Comparison of ENCODE assay signal across 8 mouse cellular contexts in genomic region chr5:44726546-44727476, GRCm38 (mm10).
DNase-seq lines count a peak whose midpoint lies in the region; ATAC-seq and TF ChIP-seq lines count a peak whose summit lies in the region.

No protein-coding gene starts in this region.

- no peak for ATAC-seq in kidney, postnatal 0 days (replicated peaks; ENCODE audit: low FRiP score, low read depth)
- no peak for ATAC-seq in monocyte, adult 5-6 weeks (replicated peaks; ENCODE audit: insufficient number of reproducible peaks, low FRiP score, low TSS enrichment, poor library complexity, severe bottlenecking)

- no peak for TF ChIP-seq CTCF in kidney, postnatal 0 days (IDR thresholded peaks at IDR 0.05; ENCODE audit: low read depth)

- no peaks in the 10 kb centered on the region for H3K9me3 ChIP-seq in kidney, postnatal 0 days (replicated peaks; ENCODE audit: low read length)

- no peak overlapping the region for H3K4me2 ChIP-seq in kidney, postnatal 0 days (ENCODE audit: low read length)

- no peak overlapping the region for H3K9ac ChIP-seq in kidney, postnatal 0 days (ENCODE audit: low read depth, low read length)

- H3K27me3 ChIP-seq in kidney, postnatal 0 days (ENCODE audit: insufficient read depth, low read length), result no peaks in the 10 kb centered on the region

- 54% methylated on average over 14 of the region's 14 CpGs for WGBS in kidney, postnatal 0 days

- DNase-seq in adrenal gland, postnatal 14 days, result peak; percentile 31
- DNase-seq in adrenal gland, postnatal 25 days, result no peak
- peak; percentile 56 for DNase-seq in right cerebral cortex, adult 18-20 months
- DNase-seq in right cerebral cortex, postnatal 25 days, result no peak
- DNase-seq in kidney, postnatal 0 days (ENCODE audit: low spot score), result peak; percentile 50
- DNase-seq in yolk sac, embryonic 10.5 days (ENCODE audit: low spot score), result peak; percentile 29
- DNase-seq in cerebellum, adult 8-10 months, result no peak

- no peak overlapping the region for H3K4me3 ChIP-seq in kidney, postnatal 0 days (replicated peaks; ENCODE audit: low read depth, low read length)

- H3K36me3 ChIP-seq in kidney, postnatal 0 days (ENCODE audit: insufficient read depth, low read length), result no peaks in the 10 kb centered on the region

- H3K27ac ChIP-seq in kidney, postnatal 0 days, result 0 out of 2 replicates have a peak overlapping the region, but pooled peaks have one; percentile 31

- no peaks in the 10 kb centered on the region; the same call in 1 of the 2 replicates for H3K4me1 ChIP-seq in kidney, postnatal 0 days (replicated peaks; ENCODE audit: insufficient read depth, low read length)

Comparison
In these comparisons a context has a peak if more than half of its experiments do, and no peak if none do; other contexts are left out.
1. DNase-seq: peak in adrenal gland, postnatal 14 days (single experiment), right cerebral cortex, adult 18-20 months (single experiment), kidney, postnatal 0 days (single experiment) and yolk sac, embryonic 10.5 days (single experiment); none in adrenal gland, postnatal 25 days (single experiment), right cerebral cortex, postnatal 25 days (single experiment) and cerebellum, adult 8-10 months (single experiment).